Comparison of ENCODE assay signal across 24 mouse cellular contexts in genomic region chr11:50354851-50355250, GRCm38 (mm10). TPM values are rescaled to one million over a fixed set of nuclear protein-coding genes. Genes with fewer than 3 reads are reported as not detected.
DNase-seq lines count a peak whose midpoint lies in the region; ATAC-seq and TF ChIP-seq lines count a peak whose summit lies in the region.
"Had no signal": no experiment of that assay in that cellular context is flagged by ENCODE, and none has a peak within 500 bp of the region (broad histone marks: within the 10 kb centered on the region; RNA-seq: fewer than 3 reads in every experiment).

No protein-coding gene starts in this region.

- no peak for TF ChIP-seq EP300 in liver, postnatal 0 days (IDR thresholded peaks at IDR 0.05; ENCODE audit: low read depth)

- no peak for TF ChIP-seq POLR2A in liver, adult 2 months (IDR thresholded peaks at IDR 0.05; ENCODE audit: extremely low read depth, insufficient read depth, low read length)

- H3K36me3 ChIP-seq in liver, adult 2 months (ENCODE audit: control insufficient read depth, insufficient read depth, low read length) = no peaks in the 10 kb centered on the region
- no peaks in the 10 kb centered on the region for H3K36me3 ChIP-seq in liver, postnatal 0 days (replicated peaks; ENCODE audit: insufficient read depth, low read length)
- no peaks in the 10 kb centered on the region for H3K36me3 ChIP-seq in midbrain, embryonic 11.5 days (ENCODE audit: control insufficient read depth, insufficient read depth, low read length)
- H3K36me3 ChIP-seq: hindbrain, embryonic 10.5 days; limb, embryonic 15.5 days had no signal

- peaks cover 8% of the 10 kb centered on the region for H3K4me1 ChIP-seq in liver, adult 2 months (ENCODE audit: control insufficient read depth, insufficient read depth, low read length)
- H3K4me1 ChIP-seq in liver, postnatal 0 days (ENCODE audit: insufficient read depth) = peaks cover 18% of the 10 kb centered on the region; the same call in 1 of the 2 replicates
- H3K4me1 ChIP-seq in midbrain, embryonic 11.5 days (ENCODE audit: control insufficient read depth, insufficient read depth, low read length) = peaks cover 3% of the 10 kb centered on the region; the same call in 1 of the 2 replicates
- H3K4me1 ChIP-seq: forebrain, embryonic 13.5 days had no signal

- DNase-seq in liver, adult 2 months (ENCODE audit: extremely low read depth, low read depth, low spot score) = peak; percentile 90
- DNase-seq in liver = no peak
- peak; percentile 97 for DNase-seq in kidney, adult 9 months
- peak; percentile 86 to 91 for DNase-seq in kidney, postnatal 25 days
- peak; percentile 33 for DNase-seq in liver, postnatal 0 days
- no peak for DNase-seq in gastrocnemius, postnatal 25 days
- no peak for DNase-seq in midbrain, embryonic 11.5 days (ENCODE audit: low spot score, missing footprints)
- DNase-seq in MN1 (ENCODE audit: low spot score) = no peak
- DNase-seq: cerebellum, adult 8-10 months; lung, postnatal 10 days; midbrain, embryonic 14.5 days; spleen, adult 18-20 months had no signal

- H3K9me3 ChIP-seq in liver, postnatal 0 days (ENCODE audit: low read length) = no peaks in the 10 kb centered on the region
- no peaks in the 10 kb centered on the region for H3K9me3 ChIP-seq in midbrain, embryonic 11.5 days (ENCODE audit: control insufficient read depth, low read length)
- H3K9me3 ChIP-seq: forebrain, embryonic 13.5 days; hindbrain, embryonic 10.5 days; limb, embryonic 15.5 days had no signal

- H3K79me2 ChIP-seq in liver, adult 2 months (ENCODE audit: control insufficient read depth, insufficient read depth, low read length) = no peaks in the 10 kb centered on the region

- WGBS in liver, adult 2 months = 19% methylated on average over 3 of the region's 3 CpGs
- 59% methylated on average over 3 of the region's 3 CpGs for WGBS in liver, postnatal 0 days (ENCODE audit: insufficient replicate concordance)
- WGBS in midbrain, embryonic 11.5 days = 80% methylated on average over 3 of the region's 3 CpGs

- no peak overlapping the region for H3K4me3 ChIP-seq in liver, adult 2 months (ENCODE audit: insufficient read depth, low read depth, low read length)
- no peak overlapping the region for H3K4me3 ChIP-seq in liver, postnatal 0 days (ENCODE audit: low read depth, low read length)
- no peak overlapping the region for H3K4me3 ChIP-seq in midbrain, embryonic 11.5 days (ENCODE audit: low read depth, low read length)
- H3K4me3 ChIP-seq: forebrain, embryonic 13.5 days; hindbrain, embryonic 10.5 days; limb, embryonic 15.5 days; myocyte had no signal

- peak overlapping the region; percentile 19; the same call in 1 of the 2 replicates for H3K4me2 ChIP-seq in liver, postnatal 0 days (ENCODE audit: low read depth, low read length)
- H3K4me2 ChIP-seq in midbrain, embryonic 11.5 days = no peak overlapping the region
- H3K4me2 ChIP-seq: forebrain, embryonic 13.5 days; limb, embryonic 15.5 days had no signal

- ATAC-seq in liver, postnatal 0 days = peak; percentile 88
- ATAC-seq in midbrain, embryonic 11.5 days (ENCODE audit: low FRiP score) = no peak
- ATAC-seq: CD4-positive, CD25-positive, alpha-beta regulatory T cell, adult 4 months; forebrain, embryonic 13.5 days; hindbrain, postnatal 0 days had no signal

- H3K9ac ChIP-seq in liver, adult 2 months (ENCODE audit: low read depth, low read length) = no peak overlapping the region
- no peak overlapping the region for H3K9ac ChIP-seq in liver, postnatal 0 days (replicated peaks)
- no peak overlapping the region for H3K9ac ChIP-seq in midbrain, embryonic 11.5 days (ENCODE audit: low read length)
- H3K9ac ChIP-seq: forebrain, embryonic 13.5 days; limb, embryonic 15.5 days had no signal

- no peaks in the 10 kb centered on the region for H3K27me3 ChIP-seq in liver, adult 2 months (ENCODE audit: control insufficient read depth, insufficient read depth, low read length)
- H3K27me3 ChIP-seq in liver, postnatal 0 days (ENCODE audit: insufficient read depth, low read length) = no peaks in the 10 kb centered on the region
- peaks cover 13% of the 10 kb centered on the region for H3K27me3 ChIP-seq in midbrain, embryonic 11.5 days (ENCODE audit: control insufficient read depth, insufficient read depth, low read length)
- H3K27me3 ChIP-seq: limb, embryonic 15.5 days had no signal

- no peak for TF ChIP-seq CTCF in liver, adult 2 months (IDR thresholded peaks at IDR 0.05; ENCODE audit: low read depth, low read length)
- TF ChIP-seq CTCF in liver, postnatal 0 days (IDR thresholded peaks at IDR 0.05; ENCODE audit: low read depth) = no peak

- H3K27ac ChIP-seq in liver, adult 2 months (replicated peaks; ENCODE audit: insufficient read depth, low read depth, low read length) = peak overlapping the region; percentile 38
- peak overlapping the region; percentile 75 for H3K27ac ChIP-seq in liver, postnatal 0 days (ENCODE audit: low read depth)
- no peak overlapping the region for H3K27ac ChIP-seq in midbrain, embryonic 11.5 days (ENCODE audit: low read depth, low read length)
- H3K27ac ChIP-seq: forebrain, embryonic 13.5 days; hindbrain, embryonic 10.5 days; hindbrain, postnatal 0 days; limb, embryonic 15.5 days had no signal

RNA-seq across cellular contexts. Expression of gene Cby3, which starts 0.6 kb away (rescaled TPM):
- not detected in 2 replicates for total RNA-seq in liver, adult 2 months (2014; rRNA removed)
- not detected in 2 replicates for polyA plus RNA-seq in liver, adult 2 months (2012; rRNA removed)
- 0.21 TPM in 1 of 2 replicates, not detected in the other for polyA plus RNA-seq in liver, postnatal 0 days (2015; fragmentation: Nextera tagmentation; extraction: Ambion mirVana)
- total RNA-seq in gastrocnemius, postnatal 25 days (2021) = not detected
- not detected in 2 replicates for polyA plus RNA-seq in midbrain, embryonic 11.5 days (2014; fragmentation: Nextera tagmentation; extraction: Ambion mirVana)
- total RNA-seq: gastrocnemius, postnatal 4 days; layer of hippocampus, postnatal 14 days; left cerebral cortex, postnatal 14 days; megakaryocyte, adult 5-6 weeks had no signal
- polyA plus RNA-seq: CD4-positive, CD25-positive, alpha-beta regulatory T cell, adult 4 months; embryonic facial prominence, embryonic 11.5 days; heart, postnatal 0 days; myocyte had no signal

RNA-seq across cellular contexts. Expression of gene Hnrnph1, which starts 21.9 kb away (rescaled TPM):
- total RNA-seq in liver, adult 2 months (2014; rRNA removed) = 84.3 and 97.1 TPM in 2 replicates
- polyA plus RNA-seq in liver, adult 2 months (2012; rRNA removed) = 13.7 and 17.6 TPM in 2 replicates
- polyA plus RNA-seq in liver, postnatal 0 days (2015; fragmentation: Nextera tagmentation; extraction: Ambion mirVana) = 70.1 and 71.1 TPM in 2 replicates
- total RNA-seq in gastrocnemius, postnatal 25 days (2021) = 10 to 100 TPM; 79.5 to 83.6 TPM
- polyA plus RNA-seq in midbrain, embryonic 11.5 days (2014; fragmentation: Nextera tagmentation; extraction: Ambion mirVana) = 848 and 902 TPM in 2 replicates

RNA-seq across cellular contexts. Expression of gene Canx, which starts 29.4 kb away (rescaled TPM):
- 315 and 350 TPM in 2 replicates for total RNA-seq in liver, adult 2 months (2014; rRNA removed)
- 58.2 and 73.8 TPM in 2 replicates for polyA plus RNA-seq in liver, adult 2 months (2012; rRNA removed)
- polyA plus RNA-seq in liver, postnatal 0 days (2015; fragmentation: Nextera tagmentation; extraction: Ambion mirVana) = 125 and 130 TPM in 2 replicates
- 100 to 1,000 TPM in 1 of 2 experiments, 10 to 100 TPM in 1; 98.6 to 108 TPM for total RNA-seq in gastrocnemius, postnatal 25 days (2021)
- polyA plus RNA-seq in midbrain, embryonic 11.5 days (2014; fragmentation: Nextera tagmentation; extraction: Ambion mirVana) = 237 and 254 TPM in 2 replicates

Comparison
In these comparisons a context has a peak if more than half of its experiments do, and no peak if none do; other contexts are left out.
1. DNase-seq: peak in liver, adult 2 months (single experiment), kidney, adult 9 months (single experiment), kidney, postnatal 25 days (2 of 2) and liver, postnatal 0 days (single experiment); none in liver (single experiment), gastrocnemius, postnatal 25 days (single experiment), midbrain, embryonic 11.5 days (single experiment) and MN1 (single experiment).
2. RNA of gene Hnrnph1, which starts 21.9 kb away (polyA plus RNA-seq): 848 to 902 TPM in midbrain, embryonic 11.5 days; 70.1 to 71.1 TPM in liver, postnatal 0 days and 13.7 to 17.6 TPM in liver, adult 2 months; every median in the first group is over 10 times any median in the second.